ENCODE assay signal across 1 mouse cellular context in genomic region chr11:102386121-102386520, GRCm38 (mm10).
TF ChIP-seq lines count a peak whose summit lies in the region.

No protein-coding gene starts in this region.

TF ChIP-seq in CH12.LX, 34 proteins besides CTCF, POLR2A, EP300 and RAD21 (continued from another document):
- TF ChIP-seq SIN3A (IDR thresholded peaks at IDR 0.05; ENCODE audit: low read length) (peak; percentile 66; the same call in 1 of the 2 replicates), GABPA (IDR thresholded peaks at IDR 0.05; ENCODE audit: insufficient replicate concordance, low read depth, low read length) (no peak), TBP (conservative IDR thresholded peaks at IDR 0.05; ENCODE audit: low read depth, low read length) (no peak), KAT2A (IDR thresholded peaks at IDR 0.05; ENCODE audit: insufficient replicate concordance, low read length) (0 out of 2 replicates have a peak, but pooled peaks have one; percentile 39), ZMIZ1 (IDR thresholded peaks at IDR 0.05; ENCODE audit: low read depth, low read length) (no peak), JUND (conservative IDR thresholded peaks at IDR 0.05; ENCODE audit: low read depth, low read length) (peak; percentile 18; the same call in 1 of the 2 replicates), ELF1 (IDR thresholded peaks at IDR 0.05; ENCODE audit: low read depth, low read length) (0 out of 2 replicates have a peak, but pooled peaks have one; percentile 31), IRF4 (IDR thresholded peaks at IDR 0.05; ENCODE audit: low read depth, low read length) (peak; percentile 61; the same call in 1 of the 2 replicates), E2F4 (IDR thresholded peaks at IDR 0.05; ENCODE audit: insufficient replicate concordance, low read depth, low read length) (no peak), CHD2 (IDR thresholded peaks at IDR 0.05; ENCODE audit: low read length) (no peak), UBTF (IDR thresholded peaks at IDR 0.05; ENCODE audit: low read depth, low read length) (no peak), ZNF384 (IDR thresholded peaks at IDR 0.05; ENCODE audit: low read depth, low read length) (no peak), MXI1 (IDR thresholded peaks at IDR 0.05; ENCODE audit: low read depth, low read length) (peak; percentile 70), JUN (IDR thresholded peaks at IDR 0.05; ENCODE audit: insufficient read depth, low read depth, low read length) (0 out of 2 replicates have a peak, but pooled peaks have one; percentile 6), ETS1 (conservative IDR thresholded peaks at IDR 0.05; ENCODE audit: low read depth, low read length) (peak; percentile 87), NELFE (IDR thresholded peaks at IDR 0.05; ENCODE audit: low read depth, low read length) (0 out of 2 replicates have a peak, but pooled peaks have one; percentile 22), CHD1 (IDR thresholded peaks at IDR 0.05; ENCODE audit: low read depth, low read length) (no peak; the same call in 1 of the 2 replicates), MYC (IDR thresholded peaks at IDR 0.05; ENCODE audit: low read depth, low read length) (peak; percentile 45; the same call in 1 of the 2 replicates), PAX5 (IDR thresholded peaks at IDR 0.05; ENCODE audit: low read length) (no peak), SMC3 (IDR thresholded peaks at IDR 0.05; ENCODE audit: low read depth, low read length) (no peak; the same call in 1 of the 2 replicates), MEF2A (IDR thresholded peaks at IDR 0.05; ENCODE audit: borderline replicate concordance, low read depth, low read length) (no peak; the same call in 1 of the 2 replicates), ZC3H11A (IDR thresholded peaks at IDR 0.05; ENCODE audit: low read depth, low read length) (no peak)
TF ChIP-seq in CH12.LX: peak in this region for 15.
